Mouse (Mus musculus): ENCODE results near the gene Leng9.

Gene Leng9

GRCm38 (mm10) chr7:4122783-4123182 is 27.4 kb downstream of the Leng9 start:
- DNase-seq (ENCODE audit: low spot score) = no peak

GRCm38 (mm10) chr7:4122076-4122768 is 28.0 kb downstream of the Leng9 start:
- DNase-seq (ENCODE audit: low spot score) = no peak

GRCm38 (mm10) chr7:4119976-4120921 is 29.9 kb downstream of the Leng9 start:
- DNase-seq (ENCODE audit: low spot score) = no peak

- DNase-seq (ENCODE audit: low spot score) = no peak
Observed at GRCm38 (mm10) chr7:4119344-4119902, 30.8 kb downstream of the Leng9 start, which contains the start of gene Ttyh1. Gene Ttyh1, plus strand, starts transcription at chr7:4119408.

- DNase-seq (ENCODE audit: low spot score) = no peak
Observed at GRCm38 (mm10) chr7:4117050-4117814, 32.9 kb downstream of the Leng9 start.

GRCm38 (mm10) chr7:4111766-4112165 is 38.4 kb downstream of the Leng9 start:
- no peak for DNase-seq (ENCODE audit: low spot score)

- DNase-seq (ENCODE audit: low spot score) = no peak
Observed at GRCm38 (mm10) chr7:4103411-4103810, 46.8 kb downstream of the Leng9 start.

- DNase-seq (ENCODE audit: low spot score) = no peak
Observed at GRCm38 (mm10) chr7:4101144-4101543, 49.0 kb downstream of the Leng9 start.

- DNase-seq (ENCODE audit: low spot score) = no peak
Observed at GRCm38 (mm10) chr7:4098832-4099231, 51.3 kb downstream of the Leng9 start.

GRCm38 (mm10) chr7:4098301-4098700 is 51.9 kb downstream of the Leng9 start:
- no peak for DNase-seq (ENCODE audit: low spot score)
